ENCODE assay signal across 13 mouse cellular contexts in the genomic region with DNA sequence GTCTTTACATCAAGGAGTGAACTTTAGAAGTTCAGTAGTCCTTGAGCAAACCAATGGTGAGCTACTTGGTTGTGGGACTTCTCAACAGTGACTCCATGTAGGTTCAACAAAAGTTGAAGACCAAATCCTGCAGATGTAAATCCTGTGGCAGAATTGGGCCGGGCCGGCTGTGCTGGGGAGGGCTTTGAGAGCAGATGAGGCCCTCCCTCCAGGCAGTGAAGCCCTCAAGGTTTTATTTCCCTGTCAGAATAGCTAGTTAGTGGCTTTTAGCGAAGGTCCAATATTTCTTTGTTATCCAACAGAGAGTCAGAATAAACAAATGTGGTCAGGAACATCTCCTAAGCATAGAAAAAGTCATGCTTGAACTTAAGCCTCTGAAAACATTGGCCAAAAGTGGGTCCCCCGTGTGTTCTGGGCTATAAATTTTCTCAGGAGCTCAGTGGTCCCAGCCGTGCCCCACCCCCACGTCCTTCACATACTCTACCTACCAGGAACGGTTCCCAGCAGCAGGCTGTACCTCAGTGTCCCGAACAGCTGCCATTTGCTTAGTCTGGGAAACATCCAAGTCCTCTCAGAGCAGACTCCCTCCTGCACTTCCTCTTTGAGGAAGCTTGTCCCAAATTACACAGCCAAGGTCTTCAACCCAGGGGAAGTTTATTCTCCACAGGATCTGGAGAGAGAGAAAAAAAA.
DNase-seq lines count a peak whose midpoint lies in the region; ATAC-seq and TF ChIP-seq lines count a peak whose summit lies in the region.
"Had no signal": no experiment of that assay in that cellular context is flagged by ENCODE, and none has a peak within 500 bp of the region (broad histone marks: within the 10 kb centered on the region; RNA-seq: fewer than 3 reads in every experiment).

No protein-coding gene starts in this region.

- no peak overlapping the region for H3K4me3 ChIP-seq in kidney, adult 2 months (ENCODE audit: insufficient read depth, low read depth, low read length)
- H3K4me3 ChIP-seq in embryonic facial prominence, embryonic 15.5 days (replicated peaks), result no peak overlapping the region
- H3K4me3 ChIP-seq in heart, embryonic 12.5 days, result no peak overlapping the region
- no peak overlapping the region for H3K4me3 ChIP-seq in midbrain, embryonic 16.5 days (ENCODE audit: low read depth, low read length)
- H3K4me3 ChIP-seq: liver, embryonic 12.5 days had no signal

- H3K4me1 ChIP-seq in kidney, adult 2 months (ENCODE audit: control insufficient read depth, insufficient read depth, low read length), result no peaks in the 10 kb centered on the region
- peaks cover 9% of the 10 kb centered on the region; the same call in 1 of the 2 replicates for H3K4me1 ChIP-seq in embryonic facial prominence, embryonic 15.5 days
- H3K4me1 ChIP-seq in heart, embryonic 12.5 days (replicated peaks), result peaks cover 22% of the 10 kb centered on the region
- H3K4me1 ChIP-seq in midbrain, embryonic 16.5 days (ENCODE audit: control insufficient read depth, insufficient read depth, low read length), result peaks cover 9% of the 10 kb centered on the region; the same call in 1 of the 2 replicates
- H3K4me1 ChIP-seq: liver, embryonic 12.5 days had no signal

- no peak for TF ChIP-seq POLR2A in kidney, adult 2 months (IDR thresholded peaks at IDR 0.05; ENCODE audit: low read depth, low read length)

- no peaks in the 10 kb centered on the region for H3K9me3 ChIP-seq in embryonic facial prominence, embryonic 15.5 days (replicated peaks)
- H3K9me3 ChIP-seq in heart, embryonic 12.5 days (replicated peaks), result no peaks in the 10 kb centered on the region
- no peaks in the 10 kb centered on the region for H3K9me3 ChIP-seq in midbrain, embryonic 16.5 days (replicated peaks; ENCODE audit: control insufficient read depth, low read length, poor library complexity, severe bottlenecking)
- H3K9me3 ChIP-seq: liver, embryonic 12.5 days had no signal

- TF ChIP-seq CTCF in kidney, adult 2 months (conservative IDR thresholded peaks at IDR 0.05; ENCODE audit: insufficient read depth, insufficient read length, low read depth, low read length), result no peak

- DNase-seq in kidney, adult 2 months, result peak; percentile 32
- DNase-seq in kidney, adult 8-10 months, result no peak
- DNase-seq in kidney, postnatal 10 days, result peak; percentile 47
- no peak for DNase-seq in yolk sac, embryonic 10.5 days (ENCODE audit: low spot score)
- DNase-seq: adrenal gland, postnatal 25 days; cerebellum, adult 8-10 months; layer of hippocampus, postnatal 36 days had no signal

- no peak overlapping the region for H3K4me2 ChIP-seq in embryonic facial prominence, embryonic 15.5 days (replicated peaks)
- H3K4me2 ChIP-seq in heart, embryonic 12.5 days, result no peak overlapping the region
- H3K4me2 ChIP-seq in midbrain, embryonic 16.5 days (ENCODE audit: low read length), result no peak overlapping the region
- H3K4me2 ChIP-seq: hindbrain, embryonic 14.5 days; liver, embryonic 12.5 days had no signal

- H3K27me3 ChIP-seq in kidney, adult 2 months (replicated peaks; ENCODE audit: control insufficient read depth, insufficient read depth, low read length), result no peaks in the 10 kb centered on the region
- H3K27me3 ChIP-seq in embryonic facial prominence, embryonic 15.5 days, result no peaks in the 10 kb centered on the region
- H3K27me3 ChIP-seq in heart, embryonic 12.5 days (replicated peaks), result peaks cover 27% of the 10 kb centered on the region
- no peaks in the 10 kb centered on the region for H3K27me3 ChIP-seq in midbrain, embryonic 16.5 days (ENCODE audit: control insufficient read depth, insufficient read depth, low read depth, low read length)
- H3K27me3 ChIP-seq: liver, embryonic 12.5 days had no signal

- peak overlapping the region; percentile 22; the same call in 1 of the 2 replicates for H3K27ac ChIP-seq in kidney, adult 2 months (ENCODE audit: insufficient read depth, low read depth, low read length)
- no peak overlapping the region for H3K27ac ChIP-seq in embryonic facial prominence, embryonic 15.5 days (replicated peaks)
- no peak overlapping the region for H3K27ac ChIP-seq in heart, embryonic 12.5 days (ENCODE audit: poor library complexity, severe bottlenecking)
- H3K27ac ChIP-seq in midbrain, embryonic 16.5 days (ENCODE audit: low read length), result no peak overlapping the region
- H3K27ac ChIP-seq: hindbrain, embryonic 14.5 days; liver, embryonic 12.5 days; macrophage had no signal

- 44% methylated on average over 8 of the region's 8 CpGs for WGBS in kidney, adult 2 months
- 68% methylated on average over 8 of the region's 8 CpGs for WGBS in embryonic facial prominence, embryonic 15.5 days
- WGBS in heart, embryonic 12.5 days, result 62% methylated on average over 8 of the region's 8 CpGs
- 86% methylated on average over 8 of the region's 8 CpGs for WGBS in midbrain, embryonic 16.5 days

- no peak overlapping the region for H3K9ac ChIP-seq in embryonic facial prominence, embryonic 15.5 days
- no peak overlapping the region for H3K9ac ChIP-seq in heart, embryonic 12.5 days
- no peak overlapping the region for H3K9ac ChIP-seq in midbrain, embryonic 16.5 days (ENCODE audit: low read depth, low read length)
- H3K9ac ChIP-seq: hindbrain, embryonic 14.5 days; liver, embryonic 12.5 days had no signal

- H3K36me3 ChIP-seq in kidney, adult 2 months (ENCODE audit: control insufficient read depth, insufficient read depth, low read length), result no peaks in the 10 kb centered on the region
- H3K36me3 ChIP-seq in embryonic facial prominence, embryonic 15.5 days, result no peaks in the 10 kb centered on the region
- H3K36me3 ChIP-seq in heart, embryonic 12.5 days, result no peaks in the 10 kb centered on the region
- no peaks in the 10 kb centered on the region for H3K36me3 ChIP-seq in midbrain, embryonic 16.5 days (ENCODE audit: control insufficient read depth, insufficient read depth, low read length)
- H3K36me3 ChIP-seq: liver, embryonic 12.5 days had no signal

- 0 out of 2 replicates have a peak, but pooled peaks have one; percentile 49 for ATAC-seq in embryonic facial prominence, embryonic 15.5 days (ENCODE audit: insufficient number of reproducible peaks, low FRiP score, low TSS enrichment, low read depth)
- ATAC-seq in heart, embryonic 12.5 days (ENCODE audit: insufficient number of reproducible peaks, low FRiP score), result peak; percentile 23; the same call in 1 of the 2 replicates
- ATAC-seq in midbrain, embryonic 16.5 days, result no peak
- ATAC-seq: liver, embryonic 12.5 days had no signal

Comparison
In these comparisons a context has a peak if more than half of its experiments do, and no peak if none do; other contexts are left out.
1. DNase-seq: peak in kidney, adult 2 months (single experiment) and kidney, postnatal 10 days (single experiment); none in kidney, adult 8-10 months (0 of 2) and yolk sac, embryonic 10.5 days (single experiment).